Mouse (Mus musculus) liver, embryonic 15.5 days (tissue): ENCODE data around the gene Pla2g2c. TPM values are rescaled to one million over a fixed set of nuclear protein-coding genes. Genes with fewer than 3 reads are reported as not detected.

Experiments
- ATAC-seq: fragments of 200-750 bp; cut with Nextera tagmentation; 2 replicates; pipeline ENCODE4 v1.8.0; 2017; ENCODE audit warnings: moderate number of reproducible peaks, mild to moderate bottlenecking, moderate library complexity; ENCODE audit not compliant: insufficient read depth
- H3K27ac ChIP-seq: fragments of 300-500 bp; sonication (generic); replicated peaks from 2 replicates; pipeline ENCODE4 v1.5.1; 2015; ENCODE audit warnings: mild to moderate bottlenecking, inconsistent platforms
- H3K27me3 ChIP-seq: fragments of 300-500 bp; sonication (generic); 2 replicates; pipeline ENCODE4 v1.6.1; 2015; ENCODE audit warnings: mild to moderate bottlenecking, inconsistent platforms
- H3K36me3 ChIP-seq: fragments of 300-500 bp; sonication (generic); replicated peaks from 2 replicates; pipeline ENCODE4 v1.6.1; 2015; ENCODE audit warnings: moderate library complexity, mild to moderate bottlenecking, inconsistent platforms
- H3K4me1 ChIP-seq: fragments of 300-500 bp; sonication (generic); replicated peaks from 2 replicates; pipeline ENCODE4 v1.6.1; 2015; ENCODE audit warnings: inconsistent platforms
- H3K4me2 ChIP-seq: fragments of 300-500 bp; sonication (generic); 2 replicates; pipeline ENCODE4 v1.6.1; 2015; ENCODE audit warnings: moderate library complexity, mild to moderate bottlenecking, inconsistent platforms
- H3K4me3 ChIP-seq: fragments of 300-500 bp; sonication (generic); replicated peaks from 2 replicates; pipeline ENCODE4 v1.5.1; 2015; ENCODE audit warnings: mild to moderate bottlenecking, inconsistent platforms
- H3K9ac ChIP-seq: fragments of 300-500 bp; sonication (generic); 2 replicates; pipeline ENCODE4 v1.6.1; 2015; ENCODE audit warnings: moderate library complexity, mild to moderate bottlenecking, inconsistent platforms
- H3K9me3 ChIP-seq: fragments of 300-500 bp; sonication (generic); replicated peaks from 2 replicates; pipeline ENCODE4 v1.6.1; 2016; ENCODE audit warnings: inconsistent platforms
- WGBS: fragments of 180-500 bp; shearing (Covaris S2); methylation state at CpG from one replicate; pipeline ENCODE4 v1.1.7; 2015; ENCODE audit warnings: mixed read lengths; ENCODE audit not compliant: insufficient replicate concordance; 5-methylcytosine and 5-hydroxymethylcytosine counted together
- polyA plus RNA-seq: library from polyadenylated mRNA; unstranded; fragments of >200 nt; fragmentation: Nextera tagmentation; extraction: Ambion mirVana; gene quantifications from 2 replicates; pipeline ENCODE4 v1.2.1, GENCODE M21; 2015

Gene Pla2g2c
- polyA plus RNA-seq: not detected in 2 replicates

DNA sequence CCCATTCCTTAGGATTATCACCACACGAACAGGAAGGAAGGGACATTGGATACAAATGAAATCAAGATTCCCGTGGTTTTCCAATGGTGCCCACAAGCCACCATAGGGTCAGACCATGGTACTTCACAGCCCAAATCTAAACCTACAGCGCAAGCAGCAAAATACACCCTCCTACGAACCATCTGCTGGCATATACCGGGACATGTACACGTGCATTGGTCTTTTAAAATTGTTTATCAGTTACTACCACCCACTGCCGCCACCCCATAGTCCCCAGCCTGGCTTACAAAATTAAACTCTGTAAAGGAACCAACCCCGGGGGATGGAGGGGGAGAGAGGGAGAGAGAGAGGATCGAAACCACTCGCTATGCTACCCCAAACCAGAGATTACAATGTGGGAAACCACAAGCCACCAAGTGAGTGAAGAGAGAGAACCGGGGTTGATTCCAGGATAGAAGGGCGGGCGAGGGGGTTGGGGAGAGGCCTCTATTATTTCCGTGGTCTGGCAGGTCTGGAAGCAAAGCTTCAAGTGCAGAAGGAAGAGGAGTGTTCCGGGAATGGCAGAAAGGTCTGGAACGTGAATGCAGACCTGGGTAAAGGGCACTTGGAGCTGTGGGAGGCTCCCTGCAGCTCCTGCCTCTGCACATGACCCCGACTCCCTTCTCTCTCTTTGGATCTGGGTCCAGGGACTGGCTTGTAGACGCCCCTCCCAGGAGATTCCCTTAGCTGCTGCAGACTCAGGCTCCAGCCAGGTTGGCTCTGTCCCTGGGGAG, at the start of gene Pla2g2c:
TSS of gene Pla2g2c (plus strand) at position 439 of the 773 bp plus-strand sequence.
- Histone ChIP-seq H3K27ac (no peak within 1 kb of the TSS), H3K4me1 (no peaks in the 10 kb centered on the region; the same call in 1 of the 2 replicates), H3K27me3 (peaks cover 23% of the 10 kb centered on the region), H3K9me3 (no peaks in the 10 kb centered on the region), H3K9ac (no peak within 1 kb of the TSS), H3K36me3 (no peaks in the 10 kb centered on the region), H3K4me2 (no peak within 1 kb of the TSS), H3K4me3 (no peak within 1 kb of the TSS)
- 14% methylated on average over 18 of the region's 18 CpGs for whole genome bisulfite sequencing
- ATAC-seq: no peak

DNA sequence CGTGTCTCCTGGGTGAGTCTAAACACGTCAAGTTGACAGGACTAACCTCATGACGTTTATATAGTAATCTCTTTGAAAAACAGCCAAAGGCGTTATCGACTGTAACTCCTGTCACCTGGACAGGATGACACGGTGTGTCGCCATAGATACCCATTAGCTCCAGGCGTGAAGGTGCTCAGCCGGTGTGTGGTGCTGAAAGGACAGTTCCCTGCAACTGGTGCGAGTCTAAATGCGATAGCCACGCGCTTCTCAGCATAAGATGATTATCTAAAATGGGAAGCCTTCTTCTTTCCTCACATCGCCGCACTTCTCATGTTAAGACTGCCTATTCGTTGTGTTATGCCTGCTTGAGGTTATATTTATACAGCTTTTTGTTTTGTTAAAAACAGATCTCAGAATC, 48.1 kb upstream of the Pla2g2c start:
- WGBS: 12% methylated on average over 16 of the region's 16 CpGs
- Histone ChIP-seq H3K27me3 (0 out of 2 replicates have a peak, but pooled peaks cover 6% of the 10 kb centered on the region), H3K4me3 (no peak overlapping the region), H3K4me1 (no peaks in the 10 kb centered on the region), H3K4me2 (no peak overlapping the region), H3K9ac (no peak overlapping the region), H3K27ac (no peak overlapping the region), H3K36me3 (no peaks in the 10 kb centered on the region), H3K9me3 (no peaks in the 10 kb centered on the region)
- ATAC-seq: no peak

DNA sequence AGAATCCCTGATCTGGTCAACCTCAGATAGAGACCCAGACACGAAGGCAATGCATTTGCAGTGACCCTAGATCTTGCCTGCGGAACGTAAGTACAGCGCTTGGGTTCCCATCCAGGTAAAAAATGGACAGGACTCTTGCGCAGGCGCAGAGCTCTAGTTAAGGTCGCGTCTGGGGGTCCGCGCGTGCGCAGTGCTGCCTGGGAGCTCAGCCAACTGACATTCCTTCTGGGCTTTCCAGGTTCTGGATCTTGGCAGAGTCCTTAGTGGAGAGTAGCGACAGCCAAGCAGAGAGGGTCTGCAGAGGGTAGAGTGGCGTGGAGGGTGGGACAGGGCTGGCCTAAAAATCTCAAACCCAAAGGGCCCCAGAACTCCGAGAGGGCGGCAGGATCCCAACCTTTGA, 47.0 kb upstream of the Pla2g2c start:
- Histone ChIP-seq H3K4me1 (no peaks in the 10 kb centered on the region), H3K27ac (no peak overlapping the region), H3K36me3 (no peaks in the 10 kb centered on the region), H3K27me3 (0 out of 2 replicates have a peak, but pooled peaks cover 6% of the 10 kb centered on the region), H3K9ac (no peak overlapping the region), H3K4me2 (no peak overlapping the region), H3K4me3 (no peak overlapping the region), H3K9me3 (no peaks in the 10 kb centered on the region)
- no peak for ATAC-seq
- 20% methylated on average over 16 of the region's 16 CpGs for WGBS

- ATAC-seq: no peak
- WGBS: 60% methylated on average over 4 of the region's 4 CpGs
- H3K36me3 ChIP-seq: no peaks in the 10 kb centered on the region
Observed at GRCm38 (mm10) chr4:138680124-138680523, 44.5 kb upstream of the Pla2g2c start.

GRCm38 (mm10) chr4:138682760-138683159, 41.8 kb upstream of the Pla2g2c start:
- ATAC-seq: no peak
- H3K4me1 ChIP-seq: no peaks in the 10 kb centered on the region
- WGBS: 53% methylated on average over 2 of the region's 2 CpGs
- H3K4me2 ChIP-seq: no peak overlapping the region
- H3K9me3 ChIP-seq: no peaks in the 10 kb centered on the region
- H3K27me3 ChIP-seq: 0 out of 2 replicates have a peak, but pooled peaks cover 3% of the 10 kb centered on the region
- no peaks in the 10 kb centered on the region for H3K36me3 ChIP-seq
- H3K9ac ChIP-seq: no peak overlapping the region
- no peak overlapping the region for H3K4me3 ChIP-seq
- H3K27ac ChIP-seq: no peak overlapping the region

More at GRCm38 (mm10) chr4:138680124-138680523, 44.5 kb upstream of the Pla2g2c start:
- no peak overlapping the region for H3K9ac ChIP-seq
- H3K27ac ChIP-seq: no peak overlapping the region
- 0 out of 2 replicates have a peak, but pooled peaks cover 6% of the 10 kb centered on the region for H3K27me3 ChIP-seq
- H3K4me3 ChIP-seq: no peak overlapping the region
- H3K4me2 ChIP-seq: no peak overlapping the region
- no peaks in the 10 kb centered on the region for H3K9me3 ChIP-seq
- H3K4me1 ChIP-seq: no peaks in the 10 kb centered on the region

- no peak overlapping the region for H3K27ac ChIP-seq
- H3K27me3 ChIP-seq: peaks cover 18% of the 10 kb centered on the region
- no peaks in the 10 kb centered on the region for H3K36me3 ChIP-seq
- no peak overlapping the region for H3K9ac ChIP-seq
- H3K9me3 ChIP-seq: no peaks in the 10 kb centered on the region
- no peaks in the 10 kb centered on the region for H3K4me1 ChIP-seq
- ATAC-seq: no peak
- no peak overlapping the region for H3K4me2 ChIP-seq
- WGBS: 58% methylated on average over 6 of the region's 6 CpGs
- no peak overlapping the region for H3K4me3 ChIP-seq
Observed at GRCm38 (mm10) chr4:138685813-138686212, 38.8 kb upstream of the Pla2g2c start.

GRCm38 (mm10) chr4:138689094-138689512, 35.5 kb upstream of the Pla2g2c start:
- Histone ChIP-seq H3K4me2 (no peak overlapping the region), H3K36me3 (no peaks in the 10 kb centered on the region), H3K9ac (no peak overlapping the region), H3K4me1 (no peaks in the 10 kb centered on the region), H3K9me3 (no peaks in the 10 kb centered on the region), H3K4me3 (no peak overlapping the region), H3K27me3 (peaks cover 36% of the 10 kb centered on the region), H3K27ac (no peak overlapping the region)
- no peak for ATAC-seq
- WGBS: 13% methylated on average over 3 of the region's 3 CpGs

- Histone ChIP-seq H3K9ac (no peak overlapping the region), H3K4me1 (no peaks in the 10 kb centered on the region), H3K27ac (no peak overlapping the region), H3K4me2 (no peak overlapping the region), H3K4me3 (no peak overlapping the region), H3K36me3 (no peaks in the 10 kb centered on the region), H3K27me3 (peaks cover 36% of the 10 kb centered on the region), H3K9me3 (no peaks in the 10 kb centered on the region)
- no peak for ATAC-seq
- WGBS: 4% methylated on average over 4 of the region's 4 CpGs
Observed at GRCm38 (mm10) chr4:138690561-138690960, 34.0 kb upstream of the Pla2g2c start.

GRCm38 (mm10) chr4:138691443-138692181, 33.0 kb upstream of the Pla2g2c start:
- no peak for ATAC-seq
- peaks cover 36% of the 10 kb centered on the region for H3K27me3 ChIP-seq
- H3K36me3 ChIP-seq: no peaks in the 10 kb centered on the region
- no peaks in the 10 kb centered on the region for H3K4me1 ChIP-seq
- H3K4me2 ChIP-seq: no peak overlapping the region
- no peak overlapping the region for H3K9ac ChIP-seq
- no peak overlapping the region for H3K4me3 ChIP-seq
- 9% methylated on average over 19 of the region's 19 CpGs for WGBS
- no peaks in the 10 kb centered on the region for H3K9me3 ChIP-seq
- H3K27ac ChIP-seq: no peak overlapping the region

DNA sequence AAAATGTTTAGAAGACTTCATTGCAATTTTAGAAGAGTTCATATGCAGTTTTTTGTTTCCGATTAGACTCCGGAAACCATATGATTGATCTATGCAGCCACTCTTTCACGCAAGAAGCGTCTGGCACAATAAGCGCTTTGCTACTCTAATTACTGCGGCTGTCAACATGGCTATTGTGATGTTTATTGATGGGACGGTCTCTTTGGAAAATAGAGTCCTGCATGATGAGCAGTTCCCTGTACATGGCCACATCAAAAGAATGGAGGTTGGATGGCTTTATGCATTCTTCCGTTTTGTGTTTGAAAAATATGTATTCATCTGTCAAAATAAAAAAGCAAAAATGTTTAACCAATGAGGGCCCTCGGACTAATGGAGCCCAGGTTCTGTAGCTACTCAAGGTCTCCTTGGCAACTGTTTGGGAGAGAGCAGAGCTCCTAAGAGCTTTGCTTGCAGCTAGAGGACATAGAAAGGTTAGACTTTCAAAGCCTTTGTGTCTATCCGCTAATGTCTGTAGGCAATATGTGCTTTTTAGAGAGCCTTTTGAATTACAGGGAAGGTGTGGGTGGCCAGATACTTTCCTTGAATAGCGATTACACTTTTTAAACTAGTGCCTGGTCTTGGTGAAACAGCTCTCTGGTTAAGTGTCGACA, 31.4 kb upstream of the Pla2g2c start:
- no peaks in the 10 kb centered on the region for H3K9me3 ChIP-seq
- H3K4me3 ChIP-seq: no peak overlapping the region
- H3K27me3 ChIP-seq: peaks cover 36% of the 10 kb centered on the region
- no peak overlapping the region for H3K27ac ChIP-seq
- H3K36me3 ChIP-seq: no peaks in the 10 kb centered on the region
- ATAC-seq: no peak
- 62% methylated on average over 12 of the region's 12 CpGs for WGBS
- H3K4me2 ChIP-seq: no peak overlapping the region
- H3K9ac ChIP-seq: no peak overlapping the region
- no peaks in the 10 kb centered on the region for H3K4me1 ChIP-seq

- Histone ChIP-seq H3K4me2 (no peak overlapping the region), H3K36me3 (no peaks in the 10 kb centered on the region), H3K4me3 (no peak overlapping the region), H3K9ac (no peak overlapping the region), H3K27me3 (peaks cover 12% of the 10 kb centered on the region), H3K4me1 (no peaks in the 10 kb centered on the region), H3K27ac (no peak overlapping the region), H3K9me3 (no peaks in the 10 kb centered on the region)
- WGBS: 21% methylated on average over 7 of the region's 7 CpGs
- ATAC-seq: no peak
Observed at GRCm38 (mm10) chr4:138696720-138697119, 27.9 kb upstream of the Pla2g2c start.
